Mouse (Mus musculus): ENCODE results near the gene Rxfp4.

The Rxfp4 gene

DNA sequence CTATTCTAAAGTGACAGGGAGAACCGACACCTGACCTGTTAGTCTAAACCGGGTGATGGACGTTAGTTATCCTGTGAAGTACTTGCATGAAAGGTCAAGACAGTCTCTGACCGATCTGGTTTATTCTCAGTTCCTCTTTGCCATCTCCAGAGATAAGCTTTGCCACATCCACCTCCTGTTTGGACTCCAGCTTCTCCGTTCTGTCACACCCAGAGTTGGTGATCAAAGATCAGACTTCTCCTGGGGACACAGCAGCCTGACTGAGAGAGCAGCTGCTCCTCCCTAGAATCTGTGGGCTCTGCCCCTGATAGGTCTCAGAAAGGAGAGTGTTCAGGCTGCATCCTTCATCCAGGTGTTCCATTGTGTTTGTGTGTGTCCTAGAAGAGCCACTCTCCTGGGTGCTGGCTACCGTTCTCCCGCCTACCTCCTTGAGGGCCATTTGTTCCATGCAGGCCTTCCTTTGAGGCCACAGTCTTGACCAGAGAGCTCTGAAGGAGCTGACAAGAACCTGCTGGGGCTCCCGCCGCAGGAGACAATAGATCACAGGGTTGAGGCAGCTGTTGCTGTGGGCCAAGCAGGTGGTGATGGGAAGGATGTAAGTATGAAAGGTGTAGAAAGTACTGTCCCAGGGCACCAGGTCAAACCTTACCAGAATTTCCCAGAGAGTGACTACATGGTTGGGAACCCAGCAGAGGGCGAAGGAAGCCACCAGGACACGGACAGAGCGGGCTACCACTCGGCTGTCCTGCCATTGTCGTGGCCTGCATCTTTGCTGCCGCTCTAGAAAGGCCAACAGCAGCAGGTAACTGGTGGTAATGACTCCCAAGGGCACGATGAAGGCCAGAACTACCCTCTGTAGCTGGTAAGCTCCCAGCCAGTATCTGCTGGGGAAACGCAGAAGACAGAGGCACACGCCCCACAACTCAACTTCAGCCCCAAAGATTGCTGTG is 998 bp downstream of the Rxfp4 start:
- no peak for DNase-seq

GRCm38 (mm10) chr3:88650713-88651504 is 2.0 kb downstream of the Rxfp4 start:
- DNase-seq: no peak

GRCm38 (mm10) chr3:88649967-88650366 is 3.0 kb downstream of the Rxfp4 start:
- DNase-seq: no peak

DNA sequence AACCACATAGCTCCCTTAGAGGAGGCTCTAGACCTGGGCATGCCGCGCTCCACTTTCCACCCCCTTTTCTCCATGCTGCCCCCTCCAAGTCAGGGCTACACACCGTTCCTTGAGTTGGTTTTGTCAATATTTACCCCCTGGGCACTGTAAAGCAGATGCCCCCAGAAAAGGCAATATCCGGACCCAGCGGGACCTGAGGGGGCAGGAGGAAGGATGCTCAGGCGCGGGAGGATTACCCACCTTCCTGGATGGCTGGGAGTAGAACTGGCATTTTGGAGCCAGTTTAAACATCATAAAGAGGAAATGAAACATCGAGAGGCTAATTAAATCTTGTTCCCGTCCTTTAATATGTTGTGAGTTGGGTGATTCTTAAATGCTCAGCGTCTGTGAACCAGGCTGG is 3.8 kb downstream of the Rxfp4 start:
- DNase-seq: no peak

- DNase-seq: no peak
These were observed 4.3 kb downstream of the Rxfp4 start for GRCm38 (mm10) chr3:88648452-88649168.

- no peak for DNase-seq
These were observed 5.0 kb downstream of the Rxfp4 start for GRCm38 (mm10) chr3:88647779-88648413.

- DNase-seq: no peak
These were observed 5.9 kb downstream of the Rxfp4 start for GRCm38 (mm10) chr3:88647076-88647475.

GRCm38 (mm10) chr3:88646426-88646995 is 6.4 kb downstream of the Rxfp4 start:
- no peak for DNase-seq

DNA sequence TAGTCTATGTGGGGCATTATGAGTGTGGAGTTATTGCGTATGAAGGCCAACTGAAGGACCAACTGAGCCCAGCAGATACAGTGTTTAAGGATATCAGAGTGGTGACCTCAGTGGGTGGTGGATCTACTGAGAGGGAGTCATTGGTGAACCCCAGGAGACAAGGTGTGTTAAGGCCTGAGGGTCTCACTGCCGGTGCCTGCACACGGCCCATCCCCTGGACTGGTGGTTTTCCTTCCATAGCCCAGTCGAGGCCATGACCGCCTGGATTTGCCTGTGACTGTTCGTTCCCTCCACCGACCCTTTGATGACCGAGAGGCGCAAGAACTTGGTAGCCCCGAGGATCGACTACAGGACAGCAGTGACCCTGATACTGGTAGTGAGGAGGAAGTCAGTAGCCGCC is 7.0 kb downstream of the Rxfp4 start:
- no peak for DNase-seq

- no peak for DNase-seq
These were observed 9.9 kb downstream of the Rxfp4 start for GRCm38 (mm10) chr3:88643078-88643477.

DNA sequence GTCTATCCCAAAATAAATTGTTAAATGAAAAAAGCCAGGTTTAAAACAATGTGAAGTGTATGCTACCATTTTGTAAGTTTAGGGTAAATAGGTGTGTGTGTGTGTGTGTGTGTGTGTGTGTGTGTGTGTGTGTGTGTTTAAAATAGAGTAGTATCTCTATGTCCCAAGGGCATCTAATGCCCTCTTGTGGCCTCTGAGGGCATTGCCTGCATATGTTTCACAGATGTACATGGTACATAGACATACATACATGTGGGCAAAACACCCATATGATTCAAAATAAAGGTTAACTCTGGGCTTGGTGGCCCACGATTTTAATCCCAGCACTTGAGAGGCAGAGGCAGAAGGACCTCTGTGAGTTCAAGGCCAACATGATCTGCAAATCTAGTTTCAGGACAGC is 12.3 kb downstream of the Rxfp4 start:
- no peak for DNase-seq

GRCm38 (mm10) chr3:88639239-88639638 is 13.7 kb downstream of the Rxfp4 start:
- no peak for DNase-seq

DNA sequence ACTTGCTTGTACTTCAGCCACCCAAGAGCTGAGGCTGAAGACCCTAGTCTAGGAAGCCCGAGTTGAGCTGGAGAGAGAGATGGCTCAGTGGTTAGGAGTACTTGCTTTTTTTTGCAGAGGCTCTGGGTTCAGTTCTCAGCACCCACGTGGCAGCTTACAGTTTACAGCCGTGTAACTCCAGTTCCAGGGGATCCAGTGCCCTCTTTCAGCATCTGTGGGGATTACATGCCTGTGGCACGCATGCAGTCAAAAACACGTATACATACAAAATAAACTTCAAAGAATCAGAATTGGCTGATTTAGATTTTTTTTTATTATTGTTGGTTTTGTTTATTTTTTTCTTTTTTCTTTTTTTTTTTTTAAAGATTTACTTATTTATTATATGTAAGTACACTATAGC is 15.8 kb downstream of the Rxfp4 start:
- DNase-seq: no peak

DNA sequence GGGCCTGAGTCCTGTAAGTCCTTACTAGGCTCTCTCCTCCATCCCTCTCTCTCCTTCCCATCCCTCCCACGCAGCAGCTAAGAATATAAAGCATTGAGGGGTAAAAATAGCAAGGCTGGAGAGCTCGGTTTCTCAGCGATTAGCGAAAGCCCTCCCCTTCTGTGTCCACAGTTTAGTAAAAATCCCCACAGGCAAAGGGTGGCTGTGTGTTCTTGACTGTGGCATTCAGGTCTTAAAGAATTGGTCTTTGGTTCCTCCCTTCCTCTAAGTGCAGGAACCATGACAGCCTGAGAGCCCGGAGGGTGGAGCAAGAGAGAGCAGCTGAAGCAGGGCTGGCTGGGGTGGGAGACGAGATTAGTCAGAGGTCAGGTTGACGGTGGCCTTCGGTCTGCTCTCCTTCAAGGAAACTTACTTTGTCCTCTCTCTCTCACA is 16.4 kb downstream of the Rxfp4 start:
- DNase-seq: no peak

- DNase-seq: no peak
These were observed 17.3 kb downstream of the Rxfp4 start for GRCm38 (mm10) chr3:88635506-88636275.

GRCm38 (mm10) chr3:88633056-88633455 is 19.9 kb downstream of the Rxfp4 start:
- DNase-seq: no peak

GRCm38 (mm10) chr3:88631921-88632587 is 20.9 kb downstream of the Rxfp4 start:
- no peak for DNase-seq

GRCm38 (mm10) chr3:88630849-88631341 is 22.0 kb downstream of the Rxfp4 start:
- DNase-seq: no peak

DNA sequence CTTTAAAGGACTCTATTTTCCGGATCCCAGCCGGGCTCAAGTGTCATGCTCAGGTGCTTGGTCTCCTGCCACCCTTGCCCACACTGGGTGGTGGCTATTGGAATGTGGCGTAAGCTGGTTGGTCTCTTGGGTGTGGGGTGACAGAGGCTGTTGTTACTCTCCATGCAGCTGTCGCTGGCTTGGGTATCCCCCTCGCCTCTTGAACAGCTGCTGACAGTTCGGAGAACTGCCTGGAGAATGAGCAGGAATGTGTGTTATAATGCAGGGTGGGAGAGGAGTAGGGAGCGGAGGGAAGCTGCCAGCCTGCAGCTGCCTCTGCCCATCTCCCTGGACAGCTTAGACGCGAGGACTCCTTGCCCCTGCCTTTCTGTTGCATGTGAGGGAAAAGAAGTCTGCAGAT is 22.9 kb downstream of the Rxfp4 start:
- DNase-seq: no peak

DNA sequence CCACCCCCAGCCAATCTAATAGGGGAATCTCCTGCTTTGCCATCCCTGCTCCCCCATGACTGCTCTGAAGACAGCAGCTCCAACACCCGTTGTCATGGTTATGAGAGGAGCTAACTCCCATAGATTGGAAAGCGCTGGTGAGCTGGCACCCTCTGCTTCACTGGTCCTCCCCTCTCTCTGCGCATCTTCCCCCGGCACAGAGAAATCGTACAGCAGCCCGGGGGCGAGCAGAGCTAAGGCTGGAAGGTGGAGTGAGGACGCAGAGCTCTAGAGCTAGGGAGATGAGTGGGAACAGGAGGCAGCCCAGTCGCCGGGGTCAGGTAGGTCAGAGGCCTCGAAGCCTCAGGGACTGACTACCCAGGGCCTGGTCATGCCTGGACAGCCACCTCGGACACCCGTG is 23.7 kb downstream of the Rxfp4 start:
- no peak for DNase-seq

GRCm38 (mm10) chr3:88628766-88629165 is 24.2 kb downstream of the Rxfp4 start:
- DNase-seq: no peak
